Mouse (Mus musculus) erythroblast, embryonic 14.5 days (primary cell): ENCODE measurements around the gene Atad5. TPM values are rescaled to one million over a fixed set of nuclear protein-coding genes. Genes with fewer than 3 reads are reported as not detected.

Experiments used
- H3K27me3 ChIP-seq: 2 replicates; pipeline ENCODE4 v1.6.1; 2012; ENCODE audit warnings: inconsistent platforms; ENCODE audit not compliant: control insufficient read depth
- H3K36me3 ChIP-seq: 2 replicates; pipeline ENCODE4 v1.6.1; 2012; ENCODE audit warnings: mild to moderate bottlenecking, inconsistent platforms; ENCODE audit not compliant: control insufficient read depth
- H3K4me1 ChIP-seq: 2 replicates; pipeline ENCODE4 v1.6.1; 2012; ENCODE audit warnings: inconsistent platforms; ENCODE audit not compliant: control insufficient read depth
- H3K4me3 ChIP-seq: replicated peaks from 2 replicates; pipeline ENCODE3; 2012; ENCODE audit warnings: moderate library complexity, mild to moderate bottlenecking, inconsistent platforms
- H3K9me3 ChIP-seq: 2 replicates; pipeline ENCODE4 v1.6.1; 2012; ENCODE audit warnings: low read length, inconsistent platforms, mixed read lengths; ENCODE audit not compliant: control insufficient read depth
- GATA1 ChIP-seq: IDR thresholded peaks from 2 replicates; pipeline ENCODE4 v1.6.1; 2012; ENCODE audit warnings: low read length, inconsistent platforms, mixed read lengths
- TAL1 ChIP-seq: IDR thresholded peaks from 3 replicates; pipeline ENCODE4 v1.6.1; 2012; ENCODE audit warnings: low read length, inconsistent platforms, mixed read lengths
- polyA plus RNA-seq: library from polyadenylated mRNA; stranded (reverse); fragments of >175 nt; gene quantifications from 2 replicates; pipeline ENCODE4 v1.2.3, GENCODE M21; 2012

The Atad5 gene
- polyA plus RNA-seq, 1 experiment = 0.47 TPM

DNA sequence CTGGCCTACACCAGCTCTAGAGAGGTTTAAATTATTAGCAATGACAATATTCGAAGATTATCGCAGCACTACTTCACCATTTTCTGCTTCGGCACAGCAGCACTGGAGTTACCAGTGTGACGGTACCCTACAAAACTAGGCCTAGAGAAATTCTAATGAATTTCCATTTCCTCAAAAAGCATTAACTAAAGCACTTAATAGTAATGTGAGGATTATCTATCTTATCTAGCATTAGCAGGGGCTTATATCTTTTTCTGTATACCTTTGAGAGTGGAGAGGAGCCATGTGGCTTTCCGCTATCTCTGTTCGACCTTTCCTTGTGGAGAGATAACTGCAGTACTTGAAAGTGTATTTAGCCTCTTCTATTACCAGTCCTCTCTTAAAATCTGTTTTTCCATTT, 9.4 kb upstream of the Atad5 start:
- H3K9me3 ChIP-seq = peaks cover 6% of the 10 kb centered on the region
- H3K27me3 ChIP-seq = no peaks in the 10 kb centered on the region
- H3K4me3 ChIP-seq = peak overlapping the region; percentile 99
- peaks cover 56% of the 10 kb centered on the region for H3K36me3 ChIP-seq
- TF ChIP-seq GATA1 (peak; percentile 32; the same call in 1 of the 2 replicates), TAL1 (no peak)
- peaks cover 65% of the 10 kb centered on the region for H3K4me1 ChIP-seq

DNA sequence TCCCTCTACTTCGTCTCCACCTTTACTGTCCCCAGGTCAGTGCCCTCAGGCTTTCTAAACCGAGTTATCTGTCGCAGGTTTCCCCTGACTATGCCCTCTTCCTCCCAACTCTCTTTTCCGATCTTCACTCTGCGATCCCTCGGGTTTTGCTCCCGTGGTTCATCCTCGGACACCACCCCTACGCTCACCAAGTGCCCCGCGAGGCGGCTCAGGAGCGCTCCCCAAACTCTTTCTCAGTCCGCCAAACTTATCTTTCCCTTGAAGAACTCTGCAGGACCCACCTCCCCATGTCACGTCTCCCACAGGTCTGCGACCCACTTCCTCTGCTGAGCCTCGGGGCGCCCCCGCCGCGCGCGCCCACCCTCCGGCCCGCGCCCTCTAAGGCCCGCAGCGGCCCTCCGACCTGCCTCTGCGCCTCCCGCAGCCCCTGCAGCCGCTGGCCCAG, 8.8 kb upstream of the Atad5 start:
- peaks cover 6% of the 10 kb centered on the region for H3K9me3 ChIP-seq
- peaks cover 49% of the 10 kb centered on the region for H3K36me3 ChIP-seq
- peak overlapping the region; percentile 99 for H3K4me3 ChIP-seq
- H3K27me3 ChIP-seq = no peaks in the 10 kb centered on the region
- H3K4me1 ChIP-seq = peaks cover 68% of the 10 kb centered on the region
- no peak for TF ChIP-seq GATA1
- TF ChIP-seq TAL1 = no peak

DNA sequence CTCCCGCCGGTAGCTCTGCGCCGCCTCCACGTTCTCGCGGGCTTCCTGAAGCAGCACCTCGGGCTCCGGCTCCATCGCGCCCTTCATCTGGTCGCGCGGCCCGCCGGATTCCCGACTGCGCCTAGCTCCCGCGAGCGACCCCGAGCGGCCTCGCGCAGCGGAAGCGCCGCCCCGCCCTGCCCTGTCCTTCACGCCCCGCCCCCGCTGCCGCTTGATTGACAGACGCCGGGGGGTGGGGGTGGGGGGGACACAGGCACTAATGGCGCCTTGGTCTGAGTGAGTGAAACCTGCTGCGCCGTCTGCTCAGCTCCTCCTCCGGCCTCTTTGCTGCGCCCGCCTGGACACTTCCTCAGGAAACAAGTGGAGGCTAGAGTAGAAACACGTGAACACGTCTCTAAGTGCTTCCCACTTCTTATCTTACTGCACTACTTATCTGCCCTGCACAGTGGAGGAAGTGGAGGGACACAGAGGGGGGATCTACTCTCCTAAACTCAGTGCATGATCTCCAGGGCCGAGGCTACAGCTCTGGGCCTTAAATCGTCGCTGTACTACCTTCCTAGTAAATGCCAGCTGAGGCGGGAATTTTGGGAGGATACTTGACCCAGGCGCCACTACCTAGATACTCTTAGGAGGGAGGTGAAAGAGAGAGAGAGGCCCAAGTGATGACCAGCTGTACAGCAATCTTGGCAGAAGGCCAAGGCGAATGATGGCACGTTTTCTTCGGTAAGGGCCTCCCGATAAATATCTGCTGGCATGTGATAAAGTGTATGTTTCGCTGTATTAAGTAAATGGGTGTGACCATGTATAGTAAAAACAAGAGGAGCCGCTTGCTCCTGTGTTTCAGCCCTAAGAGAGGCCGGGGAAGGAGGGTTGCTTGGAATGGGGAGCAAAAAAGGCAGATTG, 8.1 kb upstream of the Atad5 start, which contains the start of gene Crlf3:
Gene Crlf3 (minus strand): TSS at position 166 of the 903 bp plus-strand sequence.
- peak; percentile 96 for TF ChIP-seq GATA1
- TF ChIP-seq TAL1 = peak; percentile 68

DNA sequence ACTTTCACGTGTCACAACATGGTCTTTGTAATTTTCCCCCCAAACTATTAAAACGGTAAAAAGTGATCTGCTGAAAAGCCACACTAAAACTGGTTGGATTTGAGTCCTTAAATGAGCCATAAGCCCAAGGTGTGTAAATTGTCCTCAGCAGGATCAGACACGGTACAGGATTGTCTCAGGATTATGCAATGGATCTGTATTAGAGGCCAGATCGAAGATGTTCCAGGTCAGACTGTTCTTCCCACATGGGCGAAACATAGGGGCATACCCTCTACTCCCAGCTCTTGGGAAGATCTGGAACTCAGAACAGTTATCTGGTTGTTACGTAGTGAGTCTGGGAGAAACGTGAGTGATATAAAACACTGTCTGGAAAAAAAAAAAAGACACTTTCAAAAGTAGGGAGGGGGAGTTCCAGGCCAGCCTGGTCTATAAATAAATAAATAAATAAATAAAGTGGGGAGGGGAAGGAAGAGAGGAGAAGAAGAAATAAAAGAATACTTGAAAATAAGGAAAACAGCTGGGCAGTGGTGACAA, 7.3 kb upstream of the Atad5 start:
- peaks cover 35% of the 10 kb centered on the region for H3K36me3 ChIP-seq
- H3K4me3 ChIP-seq = peak overlapping the region; percentile 99
- peaks cover 6% of the 10 kb centered on the region for H3K9me3 ChIP-seq
- peaks cover 68% of the 10 kb centered on the region for H3K4me1 ChIP-seq
- no peaks in the 10 kb centered on the region for H3K27me3 ChIP-seq
- no peak for TF ChIP-seq GATA1

More for the DNA sequence above, 8.1 kb upstream of the Atad5 start, which contains the start of gene Crlf3:
- Histone ChIP-seq H3K27me3 (no peaks in the 10 kb centered on the region), H3K4me3 (peak within 1 kb of the TSS; percentile 99), H3K9me3 (peaks cover 6% of the 10 kb centered on the region), H3K36me3 (peaks cover 42% of the 10 kb centered on the region), H3K4me1 (peaks cover 71% of the 10 kb centered on the region)

DNA sequence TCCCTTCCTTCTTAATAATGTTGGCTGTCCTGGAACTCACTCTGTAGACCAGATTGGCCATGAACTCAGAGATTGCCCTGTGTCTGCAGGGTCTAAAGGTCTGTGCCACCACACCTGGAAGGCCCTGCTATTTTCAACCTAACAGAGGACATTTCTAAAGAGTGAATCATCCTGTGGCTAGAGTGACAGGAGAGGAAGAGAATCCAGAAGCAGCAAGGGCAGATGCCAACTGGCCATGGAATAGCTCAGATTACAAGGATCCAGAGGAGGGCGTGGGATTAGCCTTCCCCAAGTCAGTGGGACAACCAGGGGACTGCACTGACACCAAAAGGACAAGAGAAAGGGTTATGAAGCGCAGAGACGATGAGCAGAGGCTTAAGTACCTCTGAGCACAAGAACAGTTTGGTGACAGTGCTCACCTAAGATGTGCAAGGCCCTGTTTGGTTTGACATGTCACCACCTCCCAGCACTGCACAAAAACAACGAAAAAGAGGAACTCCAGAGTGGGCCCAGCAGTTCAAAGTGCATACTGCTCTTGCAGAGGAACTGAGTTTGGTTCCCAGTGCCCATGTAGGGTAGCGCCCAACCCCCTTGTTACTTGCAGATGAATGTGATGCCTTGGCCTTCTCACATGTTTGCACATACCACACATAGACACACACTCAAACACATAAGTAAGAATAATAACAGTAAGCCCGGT, 3.7 kb upstream of the Atad5 start:
- Histone ChIP-seq H3K36me3 (peaks cover 8% of the 10 kb centered on the region), H3K4me1 (peaks cover 69% of the 10 kb centered on the region), H3K9me3 (peaks cover 6% of the 10 kb centered on the region), H3K27me3 (no peaks in the 10 kb centered on the region), H3K4me3 (no peak overlapping the region)
- TF ChIP-seq TAL1 (no peak), GATA1 (no peak)

DNA sequence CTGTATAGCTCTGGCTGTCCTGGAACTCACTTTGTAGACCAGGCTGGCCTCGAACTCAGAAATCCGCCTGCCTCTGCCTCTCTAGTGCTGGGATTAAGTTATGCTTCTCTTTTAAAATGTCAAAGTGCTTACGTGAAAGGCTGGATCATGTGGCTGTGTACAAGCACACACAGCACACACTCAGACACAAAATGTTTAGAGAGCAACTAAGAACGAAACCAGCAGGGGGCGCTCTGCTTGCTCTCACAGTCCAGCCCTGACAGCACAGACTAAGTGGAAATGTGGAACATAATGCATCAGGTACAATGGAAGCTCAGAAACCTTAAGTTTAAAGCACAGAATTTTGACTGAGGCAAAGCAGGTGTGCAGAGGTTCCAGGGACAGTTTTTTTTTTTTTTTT, 2.4 kb upstream of the Atad5 start:
- TF ChIP-seq GATA1 (no peak), TAL1 (no peak)
- Histone ChIP-seq H3K4me3 (no peak overlapping the region), H3K4me1 (peaks cover 66% of the 10 kb centered on the region)

DNA sequence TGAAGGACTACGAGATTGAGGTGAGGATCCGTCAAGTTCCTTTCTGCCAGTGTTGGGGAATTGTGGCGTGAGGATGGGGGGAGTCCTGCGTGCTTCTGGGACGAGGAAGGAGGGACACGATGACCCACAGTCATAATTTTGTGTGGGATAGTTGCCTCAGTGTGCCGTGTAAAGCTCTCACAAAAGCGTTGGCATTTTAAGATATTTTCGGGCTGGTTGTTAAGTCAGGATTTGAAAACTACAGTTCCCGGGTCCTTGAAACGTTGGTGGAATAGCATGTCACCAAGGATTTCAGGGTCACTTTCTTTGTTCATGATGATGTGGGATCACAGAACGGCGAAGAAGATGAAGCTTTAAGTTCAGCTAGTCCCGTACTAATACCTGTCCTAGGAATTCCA, 616 bp downstream of the Atad5 start:
- Histone ChIP-seq H3K4me3 (peak overlapping the region; percentile 100), H3K9me3 (no peaks in the 10 kb centered on the region), H3K36me3 (peaks cover 34% of the 10 kb centered on the region), H3K27me3 (no peaks in the 10 kb centered on the region), H3K4me1 (peaks cover 60% of the 10 kb centered on the region)
- TF ChIP-seq TAL1 (no peak), GATA1 (no peak)

More for the DNA sequence above, 2.4 kb upstream of the Atad5 start:
- Histone ChIP-seq H3K27me3 (no peaks in the 10 kb centered on the region), H3K9me3 (peaks cover 6% of the 10 kb centered on the region), H3K36me3 (peaks cover 14% of the 10 kb centered on the region)

DNA sequence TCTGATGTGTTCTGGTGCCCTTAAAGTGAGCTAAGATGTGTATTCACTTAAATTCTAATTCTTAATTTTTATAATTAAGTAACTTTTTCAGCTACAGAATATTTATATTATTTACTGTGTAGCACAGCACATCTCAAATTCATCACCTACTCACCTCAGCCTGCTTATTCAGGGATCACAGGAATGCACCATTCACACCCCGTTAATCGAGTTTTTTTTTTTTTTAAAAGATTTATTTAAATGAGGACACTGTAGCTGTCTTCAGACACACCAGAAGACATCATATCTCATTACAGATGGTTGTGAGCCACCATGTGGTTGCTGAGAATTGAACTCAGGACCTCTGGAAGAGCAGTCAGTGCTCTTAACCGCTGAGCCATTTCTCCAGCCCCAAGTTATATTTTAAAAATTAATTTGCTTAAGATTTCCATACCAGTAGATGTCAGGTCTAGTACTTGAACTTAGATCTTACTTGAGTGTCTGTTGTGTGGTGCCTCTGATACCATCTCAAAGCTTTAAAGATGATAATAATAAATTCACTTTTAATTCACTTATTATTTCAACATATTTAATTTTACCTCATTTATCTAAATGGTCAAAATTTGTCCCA, 1.5 kb downstream of the Atad5 start:
- TF ChIP-seq TAL1 (no peak), GATA1 (no peak)
- H3K4me1 ChIP-seq = peaks cover 54% of the 10 kb centered on the region
- peak overlapping the region; percentile 100 for H3K4me3 ChIP-seq
- H3K27me3 ChIP-seq = no peaks in the 10 kb centered on the region
- H3K36me3 ChIP-seq = peaks cover 42% of the 10 kb centered on the region
- H3K9me3 ChIP-seq = no peaks in the 10 kb centered on the region
